Mouse (Mus musculus) liver, adult 2 months (tissue): Measurements from ENCODE around the gene Vwa2.

Experiments
- CTCF ChIP-seq: fragments of 200-500 bp; IDR thresholded peaks from 2 replicates; pipeline ENCODE4 v1.5.1; 2011; ENCODE audit warnings: low read depth, low read length, control low read depth
- POLR2A ChIP-seq: fragments of 200-500 bp; IDR thresholded peaks from 2 replicates; pipeline ENCODE4 v1.6.1; 2011; ENCODE audit warnings: low read length, control low read depth; ENCODE audit not compliant: insufficient read depth; ENCODE audit errors: extremely low read depth

GRCm38 (mm10) chr19:56954857-56955256 lies 80.8 kb downstream of the Vwa2 start:
- TF ChIP-seq CTCF (no peak), POLR2A (no peak)
